Mouse (Mus musculus) left cerebral cortex, adult 2 months (tissue): ENCODE results near the gene 4931406P16Rik. TPM values are rescaled to one million over a fixed set of nuclear protein-coding genes. Genes with fewer than 3 reads are reported as not detected.

Source experiments
- DNase-seq, 2 experiments: peaks; one replicate each; pipeline ENCODE4 v3.0.0; 2021 to 2022; ENCODE audit warnings: low spot score in 2 of 2, mixed read lengths in 1 of 2; ENCODE audit errors: extremely low spot score in 1 of 2
- H3K27ac ChIP-seq: fragments of 200-600 bp; 2 replicates; pipeline ENCODE4 v1.8.1; 2022
- H3K4me3 ChIP-seq: fragments of 200-600 bp; 2 replicates; pipeline ENCODE4 v1.8.1; 2022
- CTCF ChIP-seq: fragments of 200-600 bp; IDR thresholded peaks from 2 replicates; pipeline ENCODE4 v1.8.1; 2022; ENCODE audit warnings: antibody characterized with exemption, mild to moderate bottlenecking, moderate library complexity
- intact Hi-C: fragments of 180-260 bp; cut with DNase I; formaldehyde crosslinking; loops from one replicate; pipeline ENCODE4 v1.15.1; 2025
- total RNA-seq, 2 experiments: library from RNA; stranded (reverse); gene quantifications; 2 replicates each; pipeline ENCODE4 v1.2.3; 2021

The 4931406P16Rik gene
- total RNA-seq, 2 experiments from 2014 or later, result 40.7 to 42.8 TPM

GRCm38 (mm10) chr7:34196132-34197128, 116.9 kb downstream of the 4931406P16Rik start, which contains the start of gene Pdcd2l:
Gene Pdcd2l, minus strand, starts transcription at chr7:34196661.
- Histone ChIP-seq H3K27ac (peak within 1 kb of the TSS; percentile 82), H3K4me3 (peak within 1 kb of the TSS; percentile 99)
- peak; percentile 93 to 95 for DNase-seq
- no peak; the same call in 1 of the 2 replicates for TF ChIP-seq CTCF
- intact Hi-C loops, result loop anchor here (1.0 to 10.0 kb wide), 3 partner anchors 28 to 212 kb away; partner anchors contain the start of gene Uba2

- H3K27ac ChIP-seq, result peak overlapping the region; percentile 82; the same call in 1 of the 2 replicates
- intact Hi-C loops, result loop anchor here (1.0 to 10.0 kb wide), 3 partner anchors 27 to 211 kb away; partner anchors contain the start of gene Uba2
These were observed 117.7 kb downstream of the 4931406P16Rik start for GRCm38 (mm10) chr7:34195632-34196031.

GRCm38 (mm10) chr7:34192825-34193224, 120.5 kb downstream of the 4931406P16Rik start:
- Histone ChIP-seq H3K27ac (no peak overlapping the region), H3K4me3 (no peak overlapping the region)
- no peak for DNase-seq
- TF ChIP-seq CTCF, result no peak
- intact Hi-C loops, result loop anchor here (10.0 kb wide), 1 partner anchor 208 kb away; no protein-coding TSS in a partner anchor

More at GRCm38 (mm10) chr7:34195632-34196031, 117.7 kb downstream of the 4931406P16Rik start:
- no peak for DNase-seq
- TF ChIP-seq CTCF, result peak; percentile 26
- H3K4me3 ChIP-seq, result peak overlapping the region; percentile 99

- TF ChIP-seq CTCF, result no peak
- Histone ChIP-seq H3K27ac (no peak overlapping the region), H3K4me3 (no peak overlapping the region)
- intact Hi-C loops, result no loop called here
- DNase-seq, result no peak
These were observed 123.9 kb downstream of the 4931406P16Rik start for GRCm38 (mm10) chr7:34189376-34189989.

Other genes starting within 250 kb of the 4931406P16Rik start
- gene Scgb1b30, start 218.1 kb downstream of the 4931406P16Rik start, total RNA-seq, result not detected
- gene Wtip, start 180.3 kb downstream of the 4931406P16Rik start, total RNA-seq, result 10 to 100 TPM in 1 of 2 experiments, 1 to 10 TPM in 1; 9.8 to 11.7 TPM
- 10 to 100 TPM; 89.2 to 93.5 TPM for gene Uba2, start 144.0 kb downstream of the 4931406P16Rik start, total RNA-seq
- 10 to 100 TPM; 23.8 to 26.9 TPM for gene Pdcd2l, start 116.9 kb downstream of the 4931406P16Rik start, total RNA-seq
- 100 to 1,000 TPM; 642 to 716 TPM for gene Gpi1, start 83.2 kb downstream of the 4931406P16Rik start, total RNA-seq
- not detected for gene Gm6096, start 62.5 kb downstream of the 4931406P16Rik start, total RNA-seq
- 10 to 100 TPM; 78.4 to 92.0 TPM for gene Lsm14a, start 79.8 kb upstream of the 4931406P16Rik start, total RNA-seq